Mouse (Mus musculus) ES-Bruce4 (cell line): ENCODE data around the gene Txk.

Experiments
- CTCF ChIP-seq: IDR thresholded peaks from one replicate; pipeline ENCODE4 v1.8.1; 2011; ENCODE audit warnings: low read depth, low read length
- EP300 ChIP-seq: IDR thresholded peaks from 2 replicates; pipeline ENCODE4 v1.6.1; 2011; ENCODE audit warnings: low read depth, low read length; ENCODE audit not compliant: insufficient read depth
- POLR2A ChIP-seq: IDR thresholded peaks from one replicate; pipeline ENCODE4 v1.8.1; 2011; ENCODE audit warnings: low read length; ENCODE audit not compliant: insufficient read depth

GRCm38 (mm10) chr5:72694684-72695083 lies 57.9 kb downstream of the Txk start:
- TF ChIP-seq CTCF (no peak), EP300 (no peak), POLR2A (no peak)
